19 mouse cellular contexts compared by ENCODE assay signal in genomic region chr4:135326469-135326868, GRCm38 (mm10).
"Had no signal": no experiment of that assay in that cellular context is flagged by ENCODE, and none has a peak within 500 bp of the region (broad histone marks: within the 10 kb centered on the region; RNA-seq: fewer than 3 reads in every experiment).

No protein-coding gene starts in this region.

- H3K27me3 ChIP-seq: midbrain, embryonic 12.5 days; neural tube, embryonic 13.5 days; neural tube, embryonic 15.5 days had no signal

- H3K27ac ChIP-seq: midbrain, embryonic 10.5 days; midbrain, embryonic 12.5 days; neural tube, embryonic 13.5 days; neural tube, embryonic 15.5 days had no signal

- H3K9me3 ChIP-seq: midbrain, embryonic 10.5 days; midbrain, embryonic 12.5 days; neural tube, embryonic 13.5 days; neural tube, embryonic 15.5 days had no signal

- H3K4me1 ChIP-seq: midbrain, embryonic 10.5 days; midbrain, embryonic 12.5 days; neural tube, embryonic 13.5 days; neural tube, embryonic 15.5 days had no signal

- ATAC-seq: midbrain, embryonic 16.5 days had no signal

- DNase-seq: lung, adult 18-20 months; lung, embryonic 14.5 days; lung, postnatal 10 days; lung, postnatal 4 days; midbrain, embryonic 14.5 days; retina, postnatal 1 day; right cerebral cortex, adult 18-20 months; right cerebral cortex, postnatal 25 days; right cerebral cortex, postnatal 4 days; spleen, adult 18-20 months; thymus, adult 18-20 months; thymus, postnatal 14 days; thymus, postnatal 36 days had no signal

- H3K4me3 ChIP-seq: midbrain, embryonic 10.5 days; midbrain, embryonic 12.5 days; myocyte; neural tube, embryonic 13.5 days; neural tube, embryonic 15.5 days had no signal

- H3K4me2 ChIP-seq: lung, embryonic 14.5 days; midbrain, embryonic 12.5 days; neural tube, embryonic 13.5 days; neural tube, embryonic 15.5 days had no signal

- H3K9ac ChIP-seq: lung, embryonic 14.5 days; midbrain, embryonic 12.5 days; neural tube, embryonic 13.5 days; neural tube, embryonic 15.5 days had no signal
